14 mouse cellular contexts compared by ENCODE assay signal in the genomic region with DNA sequence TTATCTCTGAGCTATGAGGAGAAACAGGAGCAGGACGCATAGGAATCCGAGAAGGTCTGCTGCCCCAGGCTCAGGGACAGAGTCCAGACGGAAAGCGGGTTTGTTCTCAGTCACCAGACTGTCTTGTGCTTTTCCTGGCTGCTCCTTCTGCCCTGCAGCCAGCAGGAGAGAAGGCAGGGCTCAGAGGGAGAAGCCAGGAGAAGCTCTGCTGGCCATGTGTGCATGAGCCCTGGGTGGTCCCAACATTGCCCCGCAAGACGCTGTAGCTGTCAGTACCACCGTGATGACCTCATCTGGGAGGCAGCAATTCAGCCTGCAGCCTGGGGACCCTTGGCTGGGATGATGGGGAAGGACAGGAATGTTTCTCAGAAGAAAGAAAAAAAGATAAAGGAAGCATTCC. TPM values are rescaled to one million over a fixed set of nuclear protein-coding genes. Genes with fewer than 3 reads are reported as not detected.
DNase-seq lines count a peak whose midpoint lies in the region; ATAC-seq lines count a peak whose summit lies in the region.
"Had no signal": no experiment of that assay in that cellular context is flagged by ENCODE, and none has a peak within 500 bp of the region (broad histone marks: within the 10 kb centered on the region; RNA-seq: fewer than 3 reads in every experiment).

No protein-coding gene starts in this region.

- no peak overlapping the region for H3K27ac ChIP-seq in midbrain, embryonic 10.5 days (replicated peaks)
- no peak overlapping the region for H3K27ac ChIP-seq in midbrain, embryonic 15.5 days
- H3K27ac ChIP-seq in heart, embryonic 14.5 days (replicated peaks in 1 of 2; ENCODE audit: control insufficient read depth in 1 of 2, insufficient read depth in 1 of 2, low read depth in 2 of 2, low read length in 2 of 2) = peak overlapping the region; percentile 24 to 33; a peak in 2 of 4 replicates
- H3K27ac ChIP-seq in stomach, embryonic 15.5 days = peak overlapping the region; percentile 45
- H3K27ac ChIP-seq: limb, embryonic 13.5 days; midbrain, embryonic 12.5 days had no signal

- H3K36me3 ChIP-seq in midbrain, embryonic 10.5 days = no peaks in the 10 kb centered on the region
- H3K36me3 ChIP-seq in midbrain, embryonic 15.5 days (replicated peaks) = no peaks in the 10 kb centered on the region
- no peaks in the 10 kb centered on the region for H3K36me3 ChIP-seq in heart, embryonic 14.5 days (ENCODE audit: control insufficient read depth, insufficient read depth, low read length)
- no peaks in the 10 kb centered on the region for H3K36me3 ChIP-seq in stomach, embryonic 15.5 days
- H3K36me3 ChIP-seq: limb, embryonic 13.5 days; midbrain, embryonic 12.5 days had no signal

- no peak overlapping the region for H3K4me2 ChIP-seq in midbrain, embryonic 15.5 days
- no peak overlapping the region for H3K4me2 ChIP-seq in heart, embryonic 14.5 days (ENCODE audit: low read length)
- no peak overlapping the region; the same call in 1 of the 2 replicates for H3K4me2 ChIP-seq in stomach, embryonic 15.5 days
- H3K4me2 ChIP-seq: limb, embryonic 13.5 days; midbrain, embryonic 12.5 days had no signal

- no peaks in the 10 kb centered on the region for H3K9me3 ChIP-seq in midbrain, embryonic 10.5 days (replicated peaks)
- H3K9me3 ChIP-seq in midbrain, embryonic 15.5 days = no peaks in the 10 kb centered on the region
- 0 out of 2 replicates have a peak, but pooled peaks cover 3% of the 10 kb centered on the region for H3K9me3 ChIP-seq in heart, embryonic 14.5 days (ENCODE audit: control insufficient read depth, low read length)
- H3K9me3 ChIP-seq in stomach, embryonic 15.5 days = no peaks in the 10 kb centered on the region
- H3K9me3 ChIP-seq: limb, embryonic 13.5 days; midbrain, embryonic 12.5 days had no signal

- H3K4me1 ChIP-seq in midbrain, embryonic 10.5 days = peaks cover 25% of the 10 kb centered on the region
- H3K4me1 ChIP-seq in midbrain, embryonic 15.5 days = no peaks in the 10 kb centered on the region
- H3K4me1 ChIP-seq in heart, embryonic 14.5 days (ENCODE audit: control insufficient read depth in 2 of 2, insufficient read depth in 2 of 2, low read length in 2 of 2) = peaks cover 28 to 38% of the 10 kb centered on the region in 2 experiments
- H3K4me1 ChIP-seq in stomach, embryonic 15.5 days = peaks cover 3% of the 10 kb centered on the region; the same call in 1 of the 2 replicates

- H3K4me3 ChIP-seq in midbrain, embryonic 10.5 days = no peak overlapping the region
- no peak overlapping the region for H3K4me3 ChIP-seq in midbrain, embryonic 15.5 days
- no peak overlapping the region for H3K4me3 ChIP-seq in heart, embryonic 14.5 days (ENCODE audit: control insufficient read depth in 1 of 2, insufficient read depth in 1 of 2, low read depth in 1 of 2, low read length in 2 of 2)
- no peak overlapping the region for H3K4me3 ChIP-seq in stomach, embryonic 15.5 days (replicated peaks)
- H3K4me3 ChIP-seq: limb, embryonic 13.5 days; midbrain, embryonic 12.5 days had no signal

- H3K9ac ChIP-seq in midbrain, embryonic 15.5 days = no peak overlapping the region
- H3K9ac ChIP-seq in heart, embryonic 14.5 days (ENCODE audit: low read length) = peak overlapping the region; percentile 17; the same call in 1 of the 2 replicates
- H3K9ac ChIP-seq in stomach, embryonic 15.5 days = no peak overlapping the region
- H3K9ac ChIP-seq: limb, embryonic 13.5 days; midbrain, embryonic 12.5 days had no signal

- peak; percentile 92 for DNase-seq in heart, adult 11 months
- no peak for DNase-seq in heart, adult 8-10 months (ENCODE audit: low spot score)
- DNase-seq in midbrain, embryonic 10.5 days (ENCODE audit: low spot score) = peak; percentile 17
- no peak for DNase-seq in MN1 (ENCODE audit: low spot score)
- DNase-seq in thymus, postnatal 10 days (ENCODE audit: low spot score in 2 of 2) = no peak
- DNase-seq: thymus, adult 18-20 months had no signal

- no peaks in the 10 kb centered on the region for H3K27me3 ChIP-seq in midbrain, embryonic 10.5 days (ENCODE audit: low read depth, poor library complexity, severe bottlenecking)
- H3K27me3 ChIP-seq in midbrain, embryonic 15.5 days (replicated peaks) = no peaks in the 10 kb centered on the region
- no peaks in the 10 kb centered on the region for H3K27me3 ChIP-seq in heart, embryonic 14.5 days (ENCODE audit: control insufficient read depth, insufficient read depth, low read length)
- no peaks in the 10 kb centered on the region for H3K27me3 ChIP-seq in stomach, embryonic 15.5 days (replicated peaks)
- H3K27me3 ChIP-seq: limb, embryonic 13.5 days; midbrain, embryonic 12.5 days had no signal

- no peak for ATAC-seq in midbrain, embryonic 15.5 days (replicated peaks)
- no peak for ATAC-seq in heart, embryonic 14.5 days (ENCODE audit: insufficient number of reproducible peaks, insufficient read depth, low FRiP score, low read depth)
- no peak for ATAC-seq in stomach, embryonic 15.5 days (ENCODE audit: insufficient read depth, low FRiP score, low read depth)
- ATAC-seq: activated CD4-positive, CD25-positive, alpha-beta regulatory T cell, adult 4 months; CD4-positive, CD25-positive, alpha-beta regulatory T cell, adult 4 months; forebrain, embryonic 16.5 days had no signal

- 56% methylated on average over 7 of the region's 7 CpGs for WGBS in midbrain, embryonic 10.5 days
- 43% methylated on average over 7 of the region's 7 CpGs for WGBS in midbrain, embryonic 15.5 days
- 7% methylated on average over 7 of the region's 7 CpGs for WGBS in heart, embryonic 14.5 days
- 35% methylated on average over 7 of the region's 7 CpGs for WGBS in stomach, embryonic 15.5 days

RNA-seq across cellular contexts. Expression of a gene that starts 54.0 kb away (rescaled TPM):
- total RNA-seq in heart, adult 8-10 months (2022) = 10 to 100 TPM in 3 of 4 experiments, 1 to 10 TPM in 1; 9.5 to 13.5 (median 12.3) TPM
- 253 and 339 TPM in 2 replicates for polyA plus RNA-seq in midbrain, embryonic 10.5 days (2016; fragmentation: Nextera tagmentation; extraction: Ambion mirVana)
- polyA plus RNA-seq in midbrain, embryonic 15.5 days (2015; fragmentation: Nextera tagmentation; extraction: Ambion mirVana) = 463 and 505 TPM in 2 replicates
- 168 and 169 TPM in 2 replicates for polyA plus RNA-seq in heart, embryonic 14.5 days (2014; fragmentation: Nextera tagmentation; extraction: Ambion mirVana)
- polyA plus RNA-seq in stomach, embryonic 15.5 days (2015; fragmentation: Nextera tagmentation; extraction: Ambion mirVana) = 186 and 196 TPM in 2 replicates

RNA-seq across cellular contexts. Expression of a gene that starts 54.3 kb away (rescaled TPM):
- total RNA-seq in heart, adult 8-10 months (2022) = 1 to 10 TPM; 5.9 to 8.2 (median 6.5) TPM
- polyA plus RNA-seq in midbrain, embryonic 10.5 days (2016; fragmentation: Nextera tagmentation; extraction: Ambion mirVana) = 1.7 and 2.5 TPM in 2 replicates
- polyA plus RNA-seq in midbrain, embryonic 15.5 days (2015; fragmentation: Nextera tagmentation; extraction: Ambion mirVana) = 5.1 and 6.1 TPM in 2 replicates
- polyA plus RNA-seq in heart, embryonic 14.5 days (2014; fragmentation: Nextera tagmentation; extraction: Ambion mirVana) = 4.3 and 5.8 TPM in 2 replicates
- 2.8 and 3.2 TPM in 2 replicates for polyA plus RNA-seq in stomach, embryonic 15.5 days (2015; fragmentation: Nextera tagmentation; extraction: Ambion mirVana)

Comparison
In these comparisons a context has a peak if more than half of its experiments do, and no peak if none do; other contexts are left out.
1. DNase-seq: peak in heart, adult 11 months (single experiment) and midbrain, embryonic 10.5 days (single experiment); none in heart, adult 8-10 months (single experiment), MN1 (single experiment) and thymus, postnatal 10 days (0 of 2).
2. H3K27ac ChIP-seq: peak in heart, embryonic 14.5 days (2 of 2) and stomach, embryonic 15.5 days (single experiment); none in midbrain, embryonic 10.5 days (single experiment) and midbrain, embryonic 15.5 days (single experiment).